Mouse (Mus musculus) liver, adult 2 months (tissue): ENCODE measurements at regions not wholly inside any gene's neighbourhood (a gene's known extent, or its start where the extent isn't known, plus 50 kb on each side); places are given as distances from the start of the nearest gene placed in this dataset.

Experiments
- DNase-seq: peaks from one replicate; pipeline ENCODE4 v3.0.0-alpha.2; 2011; ENCODE audit warnings: low read depth, low spot score; ENCODE audit errors: extremely low read depth
- H3K27ac ChIP-seq: fragments of 200-500 bp; replicated peaks from 2 replicates; pipeline ENCODE4 v1.5.1; 2012; ENCODE audit warnings: low read depth, mild to moderate bottlenecking, control low read depth, inconsistent platforms, low read length; ENCODE audit not compliant: insufficient read depth
- H3K27me3 ChIP-seq: fragments of 200-500 bp; 2 replicates; pipeline ENCODE4 v1.6.1; 2012; ENCODE audit warnings: mild to moderate bottlenecking, moderate library complexity, low read length, inconsistent platforms; ENCODE audit not compliant: control insufficient read depth, insufficient read depth
- H3K36me3 ChIP-seq: fragments of 200-500 bp; 2 replicates; pipeline ENCODE4 v1.6.1; 2012; ENCODE audit warnings: low read length, inconsistent platforms; ENCODE audit not compliant: control insufficient read depth, insufficient read depth
- H3K4me1 ChIP-seq: fragments of 200-500 bp; 2 replicates; pipeline ENCODE4 v1.6.1; 2011; ENCODE audit warnings: low read length; ENCODE audit not compliant: control insufficient read depth, insufficient read depth
- H3K4me3 ChIP-seq: fragments of 200-500 bp; 2 replicates; pipeline ENCODE4 v1.5.1; 2011; ENCODE audit warnings: low read depth, mild to moderate bottlenecking, control low read depth, low read length, moderate library complexity; ENCODE audit not compliant: insufficient read depth
- H3K79me2 ChIP-seq: fragments of 200-500 bp; 2 replicates; pipeline ENCODE4 v1.6.1; 2012; ENCODE audit warnings: inconsistent platforms, mild to moderate bottlenecking, low read length, moderate library complexity; ENCODE audit not compliant: control insufficient read depth, insufficient read depth
- H3K9ac ChIP-seq: fragments of 200-500 bp; 2 replicates; pipeline ENCODE4 v1.6.1; 2012; ENCODE audit warnings: low read depth, mild to moderate bottlenecking, control low read depth, inconsistent platforms, low read length
- CTCF ChIP-seq: fragments of 200-500 bp; IDR thresholded peaks from 2 replicates; pipeline ENCODE4 v1.5.1; 2011; ENCODE audit warnings: low read depth, low read length, control low read depth
- POLR2A ChIP-seq: fragments of 200-500 bp; IDR thresholded peaks from 2 replicates; pipeline ENCODE4 v1.6.1; 2011; ENCODE audit warnings: low read length, control low read depth; ENCODE audit not compliant: insufficient read depth; ENCODE audit errors: extremely low read depth
- WGBS: fragments of 180-500 bp; shearing (Covaris S2); methylation state at CpG from one replicate; pipeline ENCODE4 v1.1.7; 2018; 5-methylcytosine and 5-hydroxymethylcytosine counted together

- 67% methylated on average over 9 of the region's 9 CpGs for WGBS
These were observed 148.8 kb downstream of the Etnk1 start for GRCm38 (mm10) chr6:143315859-143316258.

DNA sequence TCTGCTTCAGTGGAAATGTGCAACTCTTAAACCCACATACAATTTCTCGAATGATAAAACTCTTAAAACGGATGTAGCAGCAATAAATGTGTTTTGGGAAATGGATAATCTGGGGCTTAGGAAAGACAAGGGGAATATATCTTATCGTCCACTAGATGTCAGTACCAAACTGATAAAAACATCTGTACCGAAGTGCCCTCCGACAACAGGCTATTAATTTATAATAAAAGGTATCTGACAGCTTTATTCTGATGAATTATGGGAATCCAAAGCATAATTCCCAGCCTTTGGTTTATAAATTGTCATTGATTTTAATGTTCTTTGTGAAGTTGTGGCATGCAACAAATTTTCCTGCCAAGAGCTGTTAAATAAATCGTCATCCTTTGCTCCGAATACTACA, 153.4 kb downstream of the Etnk1 start:
- Histone ChIP-seq H3K9ac (no peak overlapping the region), H3K27ac (no peak overlapping the region), H3K79me2 (no peaks in the 10 kb centered on the region), H3K4me3 (no peak overlapping the region), H3K4me1 (no peaks in the 10 kb centered on the region), H3K27me3 (no peaks in the 10 kb centered on the region), H3K36me3 (no peaks in the 10 kb centered on the region)
- TF ChIP-seq POLR2A (no peak), CTCF (peak; percentile 48)
- 46% methylated on average over 7 of the region's 7 CpGs for whole genome bisulfite sequencing
- DNase-seq, result peak; percentile 20

More at GRCm38 (mm10) chr6:143315859-143316258, 148.8 kb downstream of the Etnk1 start:
- TF ChIP-seq CTCF (no peak), POLR2A (no peak)
- peak; percentile 62 for DNase-seq
- H3K4me1 ChIP-seq, result no peaks in the 10 kb centered on the region
- no peak overlapping the region for H3K4me3 ChIP-seq
- no peaks in the 10 kb centered on the region for H3K27me3 ChIP-seq
- no peaks in the 10 kb centered on the region for H3K79me2 ChIP-seq
- H3K27ac ChIP-seq, result no peak overlapping the region
- H3K36me3 ChIP-seq, result no peaks in the 10 kb centered on the region
- H3K9ac ChIP-seq, result no peak overlapping the region

DNA sequence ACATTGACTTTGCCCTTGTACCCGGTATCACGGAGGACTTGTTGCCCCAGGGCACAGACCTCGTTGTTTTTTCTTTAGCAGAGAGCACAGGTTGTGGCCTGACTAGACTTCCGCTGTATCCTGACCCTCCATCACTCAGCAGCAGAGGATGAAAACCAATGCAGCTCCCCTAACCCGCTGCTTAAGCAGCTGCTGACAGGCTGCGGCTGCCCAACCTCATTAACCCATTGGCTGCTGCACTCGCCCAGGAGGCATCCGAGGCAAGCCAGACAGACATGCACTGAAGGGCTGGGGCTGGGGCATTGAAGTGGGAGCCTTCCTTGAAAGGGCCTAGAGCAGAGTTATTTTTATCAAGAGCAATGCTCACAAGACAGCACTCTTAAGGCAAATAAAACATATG, 157.6 kb downstream of the Etnk1 start:
- DNase-seq, result no peak
- no peak overlapping the region for H3K27ac ChIP-seq
- no peak overlapping the region for H3K9ac ChIP-seq
- WGBS, result 46% methylated on average over 8 of the region's 8 CpGs
- H3K4me1 ChIP-seq, result no peaks in the 10 kb centered on the region
- H3K27me3 ChIP-seq, result no peaks in the 10 kb centered on the region
- no peaks in the 10 kb centered on the region for H3K36me3 ChIP-seq
- no peaks in the 10 kb centered on the region for H3K79me2 ChIP-seq
- TF ChIP-seq CTCF (no peak), POLR2A (no peak)
- H3K4me3 ChIP-seq, result no peak overlapping the region

- TF ChIP-seq CTCF (no peak), POLR2A (no peak)
- no peak for DNase-seq
- WGBS, result 73% methylated on average over 22 of the region's 22 CpGs
These were observed 160.1 kb downstream of the Etnk1 start for GRCm38 (mm10) chr6:143326956-143327722.

GRCm38 (mm10) chr6:143327788-143328187, 160.8 kb downstream of the Etnk1 start:
- WGBS, result 85% methylated on average over 8 of the region's 8 CpGs
- Histone ChIP-seq H3K79me2 (no peaks in the 10 kb centered on the region), H3K4me3 (no peak overlapping the region), H3K36me3 (no peaks in the 10 kb centered on the region), H3K27ac (no peak overlapping the region), H3K9ac (no peak overlapping the region), H3K4me1 (no peaks in the 10 kb centered on the region), H3K27me3 (no peaks in the 10 kb centered on the region)
- no peak for DNase-seq
- TF ChIP-seq POLR2A (no peak), CTCF (0 out of 2 replicates have a peak, but pooled peaks have one; percentile 24)

More at GRCm38 (mm10) chr6:143326956-143327722, 160.1 kb downstream of the Etnk1 start:
- H3K27me3 ChIP-seq, result no peaks in the 10 kb centered on the region
- H3K27ac ChIP-seq, result no peak overlapping the region
- H3K4me3 ChIP-seq, result peak overlapping the region; percentile 17; the same call in 1 of the 2 replicates
- no peaks in the 10 kb centered on the region for H3K4me1 ChIP-seq
- H3K9ac ChIP-seq, result no peak overlapping the region
- no peaks in the 10 kb centered on the region for H3K79me2 ChIP-seq
- no peaks in the 10 kb centered on the region for H3K36me3 ChIP-seq

DNA sequence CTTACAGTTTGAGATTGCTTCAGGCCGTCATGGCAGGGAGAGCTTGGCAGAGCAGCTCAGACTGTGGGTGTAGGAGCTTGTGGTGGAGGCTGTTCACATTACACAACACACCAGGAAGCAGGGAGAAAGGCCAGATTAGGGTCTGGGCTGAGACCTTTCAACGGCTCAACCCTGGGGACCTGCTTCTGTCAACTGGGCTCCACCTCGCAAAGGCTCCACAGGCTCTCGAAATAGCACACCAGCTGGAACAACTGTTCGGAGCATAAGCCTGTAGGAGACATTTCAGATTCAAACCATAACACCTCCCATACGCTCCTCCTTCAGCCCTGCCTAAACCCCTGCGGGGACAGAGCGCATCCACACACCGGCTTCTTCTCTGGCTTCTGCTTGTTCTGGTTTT, 161.2 kb downstream of the Etnk1 start:
- no peak for DNase-seq
- no peaks in the 10 kb centered on the region for H3K79me2 ChIP-seq
- no peaks in the 10 kb centered on the region for H3K4me1 ChIP-seq
- no peak overlapping the region for H3K9ac ChIP-seq
- H3K4me3 ChIP-seq, result no peak overlapping the region
- no peak overlapping the region for H3K27ac ChIP-seq
- 94% methylated on average over 9 of the region's 9 CpGs for WGBS
- TF ChIP-seq CTCF (no peak), POLR2A (no peak)
- H3K27me3 ChIP-seq, result no peaks in the 10 kb centered on the region
- no peaks in the 10 kb centered on the region for H3K36me3 ChIP-seq
